8 mouse cellular contexts compared by ENCODE assay signal in the genomic region with DNA sequence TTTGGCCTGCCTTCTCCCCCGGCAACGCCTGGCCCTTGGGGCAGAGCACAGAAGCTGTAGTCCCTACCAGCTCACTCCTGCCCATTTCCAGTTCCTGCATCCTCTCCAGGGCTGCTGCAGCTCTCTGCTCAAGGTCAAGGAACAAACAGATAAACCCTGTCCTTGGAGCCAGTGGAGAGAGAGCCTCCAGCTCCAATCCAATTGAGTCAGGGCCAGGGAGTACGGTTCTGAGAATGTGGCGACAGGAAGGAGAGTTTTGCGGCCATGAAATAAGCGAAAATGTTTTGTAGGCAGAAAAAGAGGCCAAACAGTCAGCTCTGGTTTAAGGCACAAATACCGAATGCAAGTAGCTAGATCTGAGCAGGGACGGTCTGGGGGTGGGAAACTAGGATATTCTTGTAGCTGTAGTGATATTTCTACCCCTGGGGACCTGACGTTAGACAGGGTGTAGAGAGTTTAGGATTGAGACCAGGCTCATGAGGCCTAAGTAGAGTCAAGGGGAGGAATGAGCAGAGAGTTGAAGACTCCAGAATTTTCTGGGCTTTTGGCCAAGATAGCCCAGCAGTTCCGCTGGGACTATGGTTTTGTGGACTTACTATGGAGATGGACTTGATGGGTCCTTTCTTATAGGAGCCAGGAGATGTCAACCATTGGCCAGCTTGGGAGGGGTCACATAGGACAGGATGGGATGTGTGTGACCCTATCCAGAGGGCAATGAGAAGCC.
A peak's percentile ranks its signal among the peaks of the same experiment; 100 is the strongest.
DNase-seq lines count a peak whose midpoint lies in the region; ATAC-seq and TF ChIP-seq lines count a peak whose summit lies in the region.

No protein-coding gene starts in this region.

- H3K36me3 ChIP-seq in embryonic facial prominence, embryonic 12.5 days = no peaks in the 10 kb centered on the region
- H3K36me3 ChIP-seq in heart, postnatal 0 days (replicated peaks; ENCODE audit: control insufficient read depth, insufficient read depth, low read length) = no peaks in the 10 kb centered on the region
- no peaks in the 10 kb centered on the region for H3K36me3 ChIP-seq in midbrain, embryonic 14.5 days (ENCODE audit: control insufficient read depth, insufficient read depth, low read length)

- H3K9ac ChIP-seq in embryonic facial prominence, embryonic 12.5 days = no peak overlapping the region
- no peak overlapping the region for H3K9ac ChIP-seq in heart, postnatal 0 days (replicated peaks; ENCODE audit: low read depth, low read length)
- no peak overlapping the region for H3K9ac ChIP-seq in midbrain, embryonic 14.5 days (replicated peaks; ENCODE audit: low read length)

- H3K27ac ChIP-seq in embryonic facial prominence, embryonic 12.5 days = peak overlapping the region; percentile 89
- peak overlapping the region; percentile 79 for H3K27ac ChIP-seq in heart, postnatal 0 days (ENCODE audit: low read depth)
- peak overlapping the region; percentile 90 for H3K27ac ChIP-seq in midbrain, embryonic 14.5 days (replicated peaks; ENCODE audit: low read depth, low read length)

- no peak for ATAC-seq in embryonic facial prominence, embryonic 12.5 days (ENCODE audit: insufficient number of reproducible peaks, insufficient read depth, low FRiP score, low TSS enrichment)
- peak; percentile 32 for ATAC-seq in heart, postnatal 0 days (ENCODE audit: insufficient read depth, low read depth)
- ATAC-seq in midbrain, embryonic 14.5 days (ENCODE audit: low FRiP score, low TSS enrichment) = no peak

- no peak overlapping the region for H3K4me3 ChIP-seq in embryonic facial prominence, embryonic 12.5 days
- H3K4me3 ChIP-seq in heart, postnatal 0 days (ENCODE audit: low read depth, low read length) = no peak overlapping the region
- H3K4me3 ChIP-seq in midbrain, embryonic 14.5 days (replicated peaks; ENCODE audit: low read depth, low read length) = no peak overlapping the region

- H3K4me1 ChIP-seq in embryonic facial prominence, embryonic 12.5 days = peaks cover 37% of the 10 kb centered on the region
- peaks cover 28% of the 10 kb centered on the region for H3K4me1 ChIP-seq in heart, postnatal 0 days (ENCODE audit: control insufficient read depth, insufficient read depth)
- peaks cover 35% of the 10 kb centered on the region for H3K4me1 ChIP-seq in midbrain, embryonic 14.5 days (ENCODE audit: control insufficient read depth, insufficient read depth, low read length)

- no peaks in the 10 kb centered on the region for H3K9me3 ChIP-seq in embryonic facial prominence, embryonic 12.5 days
- 0 out of 2 replicates have a peak, but pooled peaks cover 2% of the 10 kb centered on the region for H3K9me3 ChIP-seq in heart, postnatal 0 days (replicated peaks; ENCODE audit: control insufficient read depth, low read length)
- no peaks in the 10 kb centered on the region for H3K9me3 ChIP-seq in midbrain, embryonic 14.5 days (ENCODE audit: control insufficient read depth, low read length)

- no peaks in the 10 kb centered on the region for H3K27me3 ChIP-seq in embryonic facial prominence, embryonic 12.5 days
- H3K27me3 ChIP-seq in heart, postnatal 0 days (ENCODE audit: control insufficient read depth, insufficient read depth, low read length) = no peaks in the 10 kb centered on the region
- no peaks in the 10 kb centered on the region for H3K27me3 ChIP-seq in midbrain, embryonic 14.5 days (ENCODE audit: control insufficient read depth, insufficient read depth, low read length)

- no peak for TF ChIP-seq CTCF in heart, postnatal 0 days (IDR thresholded peaks at IDR 0.05; ENCODE audit: low read depth)

- 70% methylated on average over 10 of the region's 10 CpGs for whole genome bisulfite sequencing in embryonic facial prominence, embryonic 12.5 days
- 19% methylated on average over 10 of the region's 10 CpGs for WGBS in heart, postnatal 0 days
- WGBS in midbrain, embryonic 14.5 days = 76% methylated on average over 10 of the region's 10 CpGs

- no peak overlapping the region for H3K4me2 ChIP-seq in embryonic facial prominence, embryonic 12.5 days (replicated peaks)
- H3K4me2 ChIP-seq in heart, postnatal 0 days (ENCODE audit: low read depth, low read length) = no peak overlapping the region
- H3K4me2 ChIP-seq in midbrain, embryonic 14.5 days (ENCODE audit: low read length) = no peak overlapping the region

- DNase-seq in 3T3-L1 (ENCODE audit: low read depth, low spot score) = peak; percentile 57
- peak; percentile 63 for DNase-seq in heart, postnatal 0 days (ENCODE audit: low spot score)
- DNase-seq in kidney, postnatal 36 days = peak; percentile 48 to 62
- no peak for DNase-seq in midbrain, embryonic 14.5 days
- DNase-seq in T-cell, adult 2 months (ENCODE audit: low spot score) = no peak
- no peak for DNase-seq in urinary bladder, postnatal 14 days (ENCODE audit: low spot score)
- no peak for DNase-seq in left cerebral cortex, postnatal 36 days (ENCODE audit: low spot score in 2 of 2)

- intact Hi-C loops in left cerebral cortex, postnatal 36 days (cut with DNase I) = no loop called here

- peak; percentile 26; the same call in 1 of the 2 replicates for TF ChIP-seq EP300 in heart, postnatal 0 days (IDR thresholded peaks at IDR 0.05; ENCODE audit: low read depth)

Comparison
In these comparisons a context has a peak if more than half of its experiments do, and no peak if none do; other contexts are left out.
1. DNase-seq: peak in 3T3-L1 (single experiment), heart, postnatal 0 days (single experiment) and kidney, postnatal 36 days (2 of 2); none in midbrain, embryonic 14.5 days (single experiment), T-cell, adult 2 months (single experiment), urinary bladder, postnatal 14 days (single experiment) and left cerebral cortex, postnatal 36 days (0 of 2).
2. Peak in every context shown above with its lines, with median percentiles within 50 percentile points of each other: H3K27ac ChIP-seq.